Mouse (Mus musculus) lung, embryonic 15.5 days (tissue): ENCODE measurements around the gene Dazap1. TPM values are rescaled to one million over a fixed set of nuclear protein-coding genes. Genes with fewer than 3 reads are reported as not detected.

Source experiments
- ATAC-seq: fragments of 200-750 bp; cut with Nextera tagmentation; 2 replicates; pipeline ENCODE4 v1.8.0; 2017; ENCODE audit warnings: moderate number of reproducible peaks, borderline replicate concordance; ENCODE audit not compliant: low FRiP score, low TSS enrichment; ENCODE audit errors: extremely low read depth
- H3K27ac ChIP-seq: fragments of 300-500 bp; sonication (generic); 2 replicates; pipeline ENCODE4 v1.5.1; 2015; ENCODE audit warnings: moderate library complexity, mild to moderate bottlenecking, inconsistent platforms
- H3K27me3 ChIP-seq: fragments of 300-500 bp; sonication (generic); 2 replicates; pipeline ENCODE4 v1.6.1; 2015; ENCODE audit warnings: inconsistent platforms
- H3K36me3 ChIP-seq: fragments of 300-500 bp; sonication (generic); 2 replicates; pipeline ENCODE4 v1.6.1; 2015; ENCODE audit warnings: inconsistent platforms
- H3K4me1 ChIP-seq: fragments of 300-500 bp; sonication (generic); 2 replicates; pipeline ENCODE4 v1.6.1; 2015; ENCODE audit warnings: inconsistent platforms
- H3K4me2 ChIP-seq: fragments of 300-500 bp; sonication (generic); 2 replicates; pipeline ENCODE4 v1.6.1; 2015; ENCODE audit warnings: inconsistent platforms, mild to moderate bottlenecking, moderate library complexity
- H3K4me3 ChIP-seq: fragments of 300-500 bp; sonication (generic); 2 replicates; pipeline ENCODE4 v1.5.1; 2015; ENCODE audit warnings: mild to moderate bottlenecking, inconsistent platforms
- H3K9ac ChIP-seq: fragments of 300-500 bp; sonication (generic); 2 replicates; pipeline ENCODE4 v1.6.1; 2015; ENCODE audit warnings: inconsistent platforms
- H3K9me3 ChIP-seq: fragments of 300-500 bp; sonication (generic); 2 replicates; pipeline ENCODE4 v1.6.1; 2016; ENCODE audit warnings: inconsistent platforms
- WGBS: fragments of 180-500 bp; shearing (Covaris S2); methylation state at CpG from one replicate; pipeline ENCODE4 v1.1.7; 2015; 5-methylcytosine and 5-hydroxymethylcytosine counted together
- microRNA-seq: library from miRNA; unstranded; fragments of <30 nt; microRNA quantifications from one replicate; pipeline ENCODE4, GENCODE M21; 2016
- polyA plus RNA-seq: library from polyadenylated mRNA; unstranded; fragments of >200 nt; fragmentation: Nextera tagmentation; extraction: Ambion mirVana; gene quantifications from 2 replicates; pipeline ENCODE4 v1.2.1, GENCODE M21; 2015

The Dazap1 gene
- polyA plus RNA-seq, 1 experiment from 2014 or later: 67.0 TPM

GRCm38 (mm10) chr10:80332525-80332989 lies 71.3 kb downstream of the Dazap1 start:
- no peak for ATAC-seq
- Histone ChIP-seq H3K9me3 (no peaks in the 10 kb centered on the region), H3K9ac (no peak overlapping the region), H3K4me1 (peaks cover 30% of the 10 kb centered on the region), H3K4me3 (no peak overlapping the region), H3K27me3 (peaks cover 14% of the 10 kb centered on the region; the same call in 1 of the 2 replicates), H3K4me2 (no peak overlapping the region), H3K36me3 (no peaks in the 10 kb centered on the region), H3K27ac (no peak overlapping the region)
- WGBS: 73% methylated on average over 5 of the region's 5 CpGs

DNA sequence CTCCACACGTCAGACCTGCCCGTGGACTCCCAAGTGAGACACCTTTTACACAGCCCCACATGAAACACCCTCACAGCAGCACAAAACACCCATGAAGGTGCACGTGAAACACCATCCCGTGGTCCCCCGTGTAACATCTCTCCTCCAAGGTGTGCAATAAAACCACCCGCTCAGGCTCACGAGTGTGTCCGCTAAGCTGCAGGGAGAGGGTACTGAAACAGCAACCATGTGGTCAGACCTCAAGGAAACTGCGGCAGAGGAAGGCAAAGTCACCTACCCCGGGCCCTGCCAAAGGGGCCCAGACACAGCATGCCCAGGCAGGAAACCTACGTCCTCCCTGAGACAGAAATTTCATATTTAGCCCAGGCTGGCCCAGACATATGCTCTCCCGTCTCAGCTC lies 75.0 kb downstream of the Dazap1 start:
- peaks cover 14% of the 10 kb centered on the region for H3K4me1 ChIP-seq
- H3K4me2 ChIP-seq: no peak overlapping the region
- 85% methylated on average over 12 of the region's 12 CpGs for WGBS
- no peaks in the 10 kb centered on the region for H3K36me3 ChIP-seq
- no peak overlapping the region for H3K9ac ChIP-seq
- no peak overlapping the region for H3K4me3 ChIP-seq
- H3K27ac ChIP-seq: no peak overlapping the region
- no peak for ATAC-seq
- H3K9me3 ChIP-seq: no peaks in the 10 kb centered on the region
- H3K27me3 ChIP-seq: peaks cover 17% of the 10 kb centered on the region

Small RNA genes within 50 kb of the gene (microRNA-seq; reads per million reads assigned to microRNA genes)
- not detected for gene Mir6911

Other genes with a start within 250 kb of the Dazap1 start
- 16.8 and 19.8 TPM in 2 replicates for gene Arhgap45, start 244.8 kb upstream of the Dazap1 start, polyA plus RNA-seq
- 223 and 225 TPM in 2 replicates for gene Polr2e, start 221.7 kb upstream of the Dazap1 start, polyA plus RNA-seq
- gene Gpx4, start 214.3 kb upstream of the Dazap1 start, polyA plus RNA-seq: 523 and 535 TPM in 2 replicates
- 15.5 and 16.6 TPM in 2 replicates for gene Sbno2, start 155.9 kb upstream of the Dazap1 start, polyA plus RNA-seq
- gene Stk11, start 145.7 kb upstream of the Dazap1 start, polyA plus RNA-seq: 18.6 and 22.1 TPM in 2 replicates
- gene Atp5d, start 122.9 kb upstream of the Dazap1 start, polyA plus RNA-seq: 521 and 541 TPM in 2 replicates
- gene Cbarp, start 120.7 kb upstream of the Dazap1 start, polyA plus RNA-seq: 3.9 and 5.0 TPM in 2 replicates
- gene Midn, start 113.2 kb upstream of the Dazap1 start, polyA plus RNA-seq: 17.5 and 18.6 TPM in 2 replicates
- gene Cirbp, start 95.5 kb upstream of the Dazap1 start, polyA plus RNA-seq: 94.6 and 95.1 TPM in 2 replicates
- gene 1600002K03Rik, start 88.5 kb upstream of the Dazap1 start, polyA plus RNA-seq: 11.6 and 14.7 TPM in 2 replicates
- 16.0 and 17.3 TPM in 2 replicates for gene Efna2, start 82.0 kb upstream of the Dazap1 start, polyA plus RNA-seq
- gene Mum1, start 35.1 kb upstream of the Dazap1 start, polyA plus RNA-seq: 64.5 and 66.2 TPM in 2 replicates
- gene Ndufs7, start 12.4 kb upstream of the Dazap1 start, polyA plus RNA-seq: 321 and 329 TPM in 2 replicates
- gene Gamt, start 474 bp upstream of the Dazap1 start, polyA plus RNA-seq: 29.3 and 30.2 TPM in 2 replicates
- 907 and 974 TPM in 2 replicates for gene Rps15, start 31.0 kb downstream of the Dazap1 start, polyA plus RNA-seq
- gene Apc2, start 34.5 kb downstream of the Dazap1 start, polyA plus RNA-seq: 0.59 and 1.3 TPM in 2 replicates
- 47.7 and 51.9 TPM in 2 replicates for gene 2310011J03Rik, start 59.1 kb downstream of the Dazap1 start, polyA plus RNA-seq
- gene Pcsk4, start 68.0 kb downstream of the Dazap1 start, polyA plus RNA-seq: 3.4 and 4.0 TPM in 2 replicates
- gene Reep6, start 68.5 kb downstream of the Dazap1 start, polyA plus RNA-seq: 13.8 and 14.2 TPM in 2 replicates
- 2.5 and 3.4 TPM in 2 replicates for gene Adamtsl5, start 86.9 kb downstream of the Dazap1 start, polyA plus RNA-seq
- gene Plk5, start 95.0 kb downstream of the Dazap1 start, polyA plus RNA-seq: 0.74 and 1.0 TPM in 2 replicates
- 7.9 and 9.6 TPM in 2 replicates for gene Mex3d, start 126.2 kb downstream of the Dazap1 start, polyA plus RNA-seq
- gene Mbd3, start 138.1 kb downstream of the Dazap1 start, polyA plus RNA-seq: 276 and 277 TPM in 2 replicates
- gene Uqcr11, start 145.3 kb downstream of the Dazap1 start, polyA plus RNA-seq: 628 and 681 TPM in 2 replicates
- gene Tcf3, start 172.2 kb downstream of the Dazap1 start, polyA plus RNA-seq: 122 and 126 TPM in 2 replicates
- not detected in 2 replicates for gene Onecut3, start 233.3 kb downstream of the Dazap1 start, polyA plus RNA-seq